Mouse (Mus musculus) intestine, embryonic 15.5 days (tissue): ENCODE measurements around the gene Cyp2d9. TPM values are rescaled to one million over a fixed set of nuclear protein-coding genes. Genes with fewer than 3 reads are reported as not detected.
"Not testable (repeated sequence)": the region's sequence is repeated elsewhere in the genome, so short reads cannot be mapped to it uniquely, and the experiment has no call there.

Experiments
- ATAC-seq: fragments of 200-750 bp; cut with Nextera tagmentation; 2 replicates; pipeline ENCODE4 v1.8.0; 2017; ENCODE audit warnings: moderate TSS enrichment, moderate library complexity
- H3K27ac ChIP-seq: fragments of 300-500 bp; sonication (generic); 2 replicates; pipeline ENCODE4 v1.5.1; 2015; ENCODE audit warnings: mild to moderate bottlenecking, inconsistent platforms
- H3K27me3 ChIP-seq: fragments of 300-500 bp; sonication (generic); replicated peaks from 2 replicates; pipeline ENCODE4 v1.6.1; 2015; ENCODE audit warnings: inconsistent platforms
- H3K36me3 ChIP-seq: fragments of 300-500 bp; sonication (generic); 2 replicates; pipeline ENCODE4 v1.6.1; 2015; ENCODE audit warnings: inconsistent platforms
- H3K4me1 ChIP-seq: fragments of 300-500 bp; sonication (generic); replicated peaks from 2 replicates; pipeline ENCODE4 v1.6.1; 2015; ENCODE audit warnings: inconsistent platforms
- H3K4me2 ChIP-seq: fragments of 300-500 bp; sonication (generic); replicated peaks from 2 replicates; pipeline ENCODE4 v1.6.1; 2015; ENCODE audit warnings: mild to moderate bottlenecking, inconsistent platforms
- H3K4me3 ChIP-seq: fragments of 300-500 bp; sonication (generic); replicated peaks from 2 replicates; pipeline ENCODE4 v1.5.1; 2015; ENCODE audit warnings: inconsistent platforms
- H3K9ac ChIP-seq: fragments of 300-500 bp; sonication (generic); 2 replicates; pipeline ENCODE4 v1.6.1; 2015; ENCODE audit warnings: inconsistent platforms
- H3K9me3 ChIP-seq: fragments of 300-500 bp; sonication (generic); 2 replicates; pipeline ENCODE4 v1.6.1; 2016; ENCODE audit warnings: inconsistent platforms
- WGBS: fragments of 180-500 bp; shearing (Covaris S2); methylation state at CpG from one replicate; pipeline ENCODE4 v1.1.7; 2015; 5-methylcytosine and 5-hydroxymethylcytosine counted together
- polyA plus RNA-seq: library from polyadenylated mRNA; unstranded; fragments of >200 nt; fragmentation: Nextera tagmentation; extraction: Ambion mirVana; gene quantifications from 2 replicates; pipeline ENCODE4 v1.2.1, GENCODE M21; 2015

Gene Cyp2d9
- polyA plus RNA-seq, 1 experiment from 2014 or later, result 0.19 TPM

DNA sequence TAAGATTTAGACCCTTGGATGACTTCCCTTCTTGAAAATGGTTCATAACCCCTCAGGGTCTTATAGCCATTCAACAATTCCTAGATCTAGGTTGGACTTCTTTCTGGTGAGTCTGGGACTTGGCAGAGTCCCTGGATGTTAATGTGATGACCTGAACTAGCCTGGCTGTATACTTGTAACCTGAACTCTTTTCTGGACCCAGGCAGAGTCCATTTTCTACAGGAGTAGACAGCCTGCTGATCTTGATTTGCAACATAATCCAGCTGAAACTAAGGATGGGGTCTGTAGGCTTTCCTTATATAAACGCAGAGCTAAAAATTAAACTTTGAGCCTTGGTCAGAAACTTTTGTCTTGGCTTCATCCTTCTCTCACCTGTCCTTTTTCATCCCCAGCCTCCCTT is 14.6 kb upstream of the Cyp2d9 start:
- no peak overlapping the region for H3K4me3 ChIP-seq
- H3K9ac ChIP-seq, result no peak overlapping the region
- H3K27ac ChIP-seq, result no peak overlapping the region
- no peak for ATAC-seq
- H3K9me3 ChIP-seq, result no peaks in the 10 kb centered on the region
- H3K4me1 ChIP-seq, result 0 out of 2 replicates have a peak, but pooled peaks cover 8% of the 10 kb centered on the region
- H3K36me3 ChIP-seq, result no peaks in the 10 kb centered on the region
- H3K4me2 ChIP-seq, result no peak overlapping the region
- 73% methylated on average over 1 of the region's 1 CpGs for WGBS
- H3K27me3 ChIP-seq, result no peaks in the 10 kb centered on the region

DNA sequence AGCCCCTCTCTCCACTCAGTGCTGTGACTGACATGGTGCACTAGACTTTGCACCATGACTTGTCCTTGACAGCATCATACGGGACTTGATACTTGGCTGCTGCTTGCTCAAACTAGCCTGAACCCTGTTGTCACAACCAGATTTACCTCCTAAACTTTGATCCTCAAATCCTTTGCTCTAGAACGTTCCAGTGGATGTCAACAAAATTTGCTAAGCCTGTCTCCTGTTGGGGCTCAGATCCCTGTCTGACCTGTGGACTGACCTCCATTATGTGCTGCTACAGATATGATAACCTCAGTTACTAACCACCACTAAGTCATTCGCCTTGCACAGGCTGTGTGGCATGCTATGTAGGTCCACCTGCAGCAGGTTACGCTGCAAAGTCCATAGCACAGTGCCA is 10.3 kb upstream of the Cyp2d9 start:
- Histone ChIP-seq H3K9ac (no peak overlapping the region), H3K4me1 (no peaks in the 10 kb centered on the region), H3K27me3 (no peaks in the 10 kb centered on the region), H3K27ac (no peak overlapping the region), H3K36me3 (no peaks in the 10 kb centered on the region), H3K4me3 (no peak overlapping the region), H3K9me3 (no peaks in the 10 kb centered on the region), H3K4me2 (no peak overlapping the region)
- WGBS, result 79% methylated on average over 4 of the region's 4 CpGs
- ATAC-seq, result no peak

DNA sequence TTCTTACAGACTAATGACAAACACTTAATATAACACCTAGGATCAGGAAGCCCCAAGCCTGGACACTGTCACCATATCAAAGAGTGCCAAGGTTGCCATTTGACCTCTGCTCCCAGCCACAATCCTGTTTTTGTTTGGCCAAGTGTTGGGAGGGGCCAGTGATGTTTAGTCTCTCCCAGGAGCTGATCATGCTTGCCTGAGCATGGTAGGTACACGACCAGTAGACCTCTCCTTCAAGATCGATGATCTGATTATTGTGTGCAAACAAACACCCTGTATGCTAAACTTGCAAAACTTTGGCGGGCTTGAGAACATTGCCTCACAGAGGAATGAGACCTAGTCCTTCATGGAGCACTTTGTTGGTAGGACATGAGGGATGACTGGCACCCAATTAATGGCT is 9.8 kb upstream of the Cyp2d9 start:
- Histone ChIP-seq H3K4me3 (no peak overlapping the region), H3K27me3 (no peaks in the 10 kb centered on the region), H3K9ac (no peak overlapping the region), H3K36me3 (no peaks in the 10 kb centered on the region), H3K9me3 (no peaks in the 10 kb centered on the region), H3K27ac (no peak overlapping the region), H3K4me1 (no peaks in the 10 kb centered on the region), H3K4me2 (no peak overlapping the region)
- no peak for ATAC-seq
- 80% methylated on average over 3 of the region's 3 CpGs for WGBS

DNA sequence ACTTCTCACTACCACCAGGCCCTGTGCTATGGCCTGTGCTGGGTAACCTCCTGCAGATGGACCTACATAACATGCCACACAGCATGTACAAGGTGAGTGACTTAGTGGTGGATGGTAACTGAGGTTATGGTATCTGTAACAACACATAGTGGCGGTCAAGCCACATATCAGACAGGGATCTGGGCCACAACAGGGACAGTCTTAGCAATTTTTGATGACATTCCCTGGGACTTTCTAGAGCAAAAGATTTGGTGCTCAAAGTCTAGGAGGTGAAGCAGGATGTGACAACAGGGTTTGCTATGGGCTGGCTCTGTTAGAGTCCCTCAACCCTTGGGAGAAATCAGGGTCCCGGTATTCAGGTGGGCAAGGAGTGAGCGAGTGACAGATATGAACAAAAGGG is 384 bp downstream of the Cyp2d9 start:
- Histone ChIP-seq H3K9ac (no peak overlapping the region), H3K27ac (no peak overlapping the region), H3K36me3 (no peaks in the 10 kb centered on the region), H3K9me3 (no peaks in the 10 kb centered on the region), H3K4me3 (no peak overlapping the region), H3K4me1 (no peaks in the 10 kb centered on the region), H3K4me2 (no peak overlapping the region), H3K27me3 (no peaks in the 10 kb centered on the region)
- 94% methylated on average over 3 of the region's 3 CpGs for WGBS
- ATAC-seq, result no peak

DNA sequence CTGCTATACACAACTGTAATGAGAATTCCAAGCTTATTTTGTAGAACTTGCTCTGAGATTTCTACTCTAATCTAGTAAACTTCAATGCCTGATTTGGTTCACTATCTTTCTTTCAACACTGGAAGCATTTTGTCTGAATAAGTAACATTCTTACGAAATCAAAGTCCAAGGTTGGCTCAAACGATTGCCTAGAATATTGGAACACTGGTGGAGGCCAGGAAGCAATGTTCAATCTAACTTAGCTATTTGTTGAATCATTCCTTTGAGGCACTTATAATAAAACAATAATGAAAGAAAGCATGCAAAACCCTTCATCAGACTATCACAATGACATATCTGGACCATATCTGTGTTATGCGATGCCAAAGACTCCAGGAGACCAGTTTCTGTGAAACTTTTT is 1.3 kb downstream of the Cyp2d9 start:
- Histone ChIP-seq H3K27ac (no peak overlapping the region), H3K9ac (no peak overlapping the region), H3K36me3 (no peaks in the 10 kb centered on the region), H3K27me3 (no peaks in the 10 kb centered on the region), H3K4me1 (no peaks in the 10 kb centered on the region), H3K9me3 (no peaks in the 10 kb centered on the region), H3K4me2 (no peak overlapping the region), H3K4me3 (no peak overlapping the region)
- ATAC-seq, result no peak
- WGBS, result 94% methylated on average over 3 of the region's 3 CpGs

DNA sequence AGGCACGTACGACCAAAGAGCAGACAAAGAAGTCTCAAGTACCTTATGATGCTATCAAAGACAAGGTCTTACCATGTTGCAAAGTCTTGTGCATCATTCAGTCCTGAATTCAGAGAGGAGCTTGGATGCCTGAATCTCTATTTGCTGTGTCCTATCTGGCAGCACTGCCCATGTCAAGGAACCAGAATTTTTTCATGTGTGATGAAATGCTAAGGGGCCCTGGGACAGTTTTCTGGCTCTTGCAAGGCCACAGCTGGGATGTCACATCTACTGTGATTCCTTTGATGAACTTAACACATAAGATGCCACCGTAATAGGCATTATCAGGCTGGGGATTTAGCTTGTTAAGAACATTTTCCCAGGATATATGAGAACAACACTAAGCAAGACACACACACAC is 1.8 kb downstream of the Cyp2d9 start:
- Histone ChIP-seq H3K9me3 (no peaks in the 10 kb centered on the region), H3K27ac (no peak overlapping the region), H3K4me2 (no peak overlapping the region), H3K4me1 (no peaks in the 10 kb centered on the region), H3K36me3 (no peaks in the 10 kb centered on the region), H3K9ac (no peak overlapping the region), H3K27me3 (no peaks in the 10 kb centered on the region), H3K4me3 (no peak overlapping the region)
- WGBS, result 84% methylated on average over 3 of the region's 3 CpGs
- no peak for ATAC-seq

DNA sequence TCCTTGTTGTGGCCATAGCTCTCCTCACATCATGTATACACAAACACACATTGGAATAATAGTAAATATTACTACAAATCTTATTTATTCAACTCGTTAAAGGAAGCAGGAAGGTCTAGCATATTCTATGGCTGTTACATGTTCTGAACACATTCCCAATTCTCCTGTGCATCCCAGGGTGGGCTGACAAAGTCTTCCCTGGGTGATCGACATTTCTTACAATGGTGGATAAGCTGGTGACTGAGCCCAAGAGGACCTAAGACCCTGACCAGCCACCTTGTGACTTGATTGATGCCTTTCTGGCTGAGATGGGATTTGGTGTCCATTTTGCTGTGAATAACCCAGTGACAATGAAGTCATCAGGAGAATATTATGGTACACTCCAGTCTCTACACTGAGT is 2.4 kb downstream of the Cyp2d9 start:
- Histone ChIP-seq H3K4me1 (no peaks in the 10 kb centered on the region), H3K27me3 (no peaks in the 10 kb centered on the region), H3K27ac (no peak overlapping the region), H3K4me2 (no peak overlapping the region), H3K9ac (no peak overlapping the region), H3K36me3 (no peaks in the 10 kb centered on the region), H3K9me3 (no peaks in the 10 kb centered on the region), H3K4me3 (no peak overlapping the region)
- 84% methylated on average over 2 of the region's 2 CpGs for WGBS
- no peak for ATAC-seq

DNA sequence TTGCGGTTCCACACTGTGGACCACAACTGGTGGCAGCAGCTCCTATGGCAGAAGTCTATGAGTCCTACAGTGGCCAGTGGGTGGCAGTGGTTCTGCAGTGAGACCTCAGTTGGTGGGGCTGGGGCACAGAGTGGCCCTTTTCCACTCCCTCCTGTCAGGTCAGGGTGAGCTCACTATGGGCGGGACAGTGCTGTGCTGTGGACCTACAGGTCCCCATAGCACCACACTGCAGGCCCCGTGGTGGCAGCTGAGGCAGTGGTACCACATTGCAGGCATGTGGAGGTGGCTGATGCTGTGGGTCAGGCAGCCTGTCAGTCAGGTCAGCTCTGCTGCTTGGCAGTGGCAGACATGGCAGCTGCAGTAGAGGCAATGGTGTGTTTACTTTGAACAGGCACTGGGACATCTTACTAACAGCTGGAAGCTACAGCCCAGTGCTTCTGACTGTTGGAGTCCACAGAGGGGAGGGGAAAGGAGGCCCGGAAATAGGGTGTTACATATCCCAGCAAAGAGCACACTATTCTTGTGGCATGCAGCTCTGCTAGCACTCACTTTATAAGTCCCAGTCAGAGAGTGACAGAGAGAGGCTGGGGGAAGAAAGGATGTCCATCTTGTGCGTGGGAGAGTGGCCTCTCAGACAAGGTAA is 4.9 kb downstream of the Cyp2d9 start:
- WGBS, result 53% methylated on average over 5 of the region's 5 CpGs
- Histone ChIP-seq H3K27me3 (no peaks in the 10 kb centered on the region), H3K4me3 (no peak overlapping the region), H3K36me3 (no peaks in the 10 kb centered on the region), H3K9ac (no peak overlapping the region), H3K4me1 (no peaks in the 10 kb centered on the region), H3K4me2 (no peak overlapping the region), H3K27ac (no peak overlapping the region), H3K9me3 (no peaks in the 10 kb centered on the region)
- ATAC-seq, result 0 out of 2 replicates have a peak, but pooled peaks have one; percentile 23

DNA sequence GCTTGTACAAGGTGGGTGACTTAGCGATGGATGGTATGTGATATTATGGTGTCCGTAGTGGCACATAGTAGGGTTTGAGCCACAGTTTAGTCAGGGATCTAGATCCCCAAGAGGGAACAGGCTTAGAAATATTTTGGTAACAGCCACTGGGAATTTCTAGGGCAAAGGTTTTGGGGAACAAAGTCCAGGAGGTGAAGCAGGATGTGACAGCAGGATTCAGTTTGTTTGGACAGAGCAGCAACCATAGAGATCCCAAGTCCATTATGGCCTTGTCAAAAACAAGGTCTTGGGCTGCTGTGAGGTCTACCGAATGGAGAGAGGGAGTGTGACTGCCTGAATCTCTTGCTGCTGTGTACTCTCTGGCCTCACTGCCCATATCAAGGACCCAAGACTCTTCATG is 10.4 kb downstream of the Cyp2d9 start:
- 91% methylated on average over 3 of the region's 3 CpGs for WGBS
- Histone ChIP-seq H3K4me1 (no peaks in the 10 kb centered on the region), H3K27ac (no peak overlapping the region), H3K27me3 (no peaks in the 10 kb centered on the region), H3K4me3 (no peak overlapping the region), H3K4me2 (no peak overlapping the region), H3K36me3 (no peaks in the 10 kb centered on the region), H3K9ac (no peak overlapping the region), H3K9me3 (no peaks in the 10 kb centered on the region)
- no peak for ATAC-seq

DNA sequence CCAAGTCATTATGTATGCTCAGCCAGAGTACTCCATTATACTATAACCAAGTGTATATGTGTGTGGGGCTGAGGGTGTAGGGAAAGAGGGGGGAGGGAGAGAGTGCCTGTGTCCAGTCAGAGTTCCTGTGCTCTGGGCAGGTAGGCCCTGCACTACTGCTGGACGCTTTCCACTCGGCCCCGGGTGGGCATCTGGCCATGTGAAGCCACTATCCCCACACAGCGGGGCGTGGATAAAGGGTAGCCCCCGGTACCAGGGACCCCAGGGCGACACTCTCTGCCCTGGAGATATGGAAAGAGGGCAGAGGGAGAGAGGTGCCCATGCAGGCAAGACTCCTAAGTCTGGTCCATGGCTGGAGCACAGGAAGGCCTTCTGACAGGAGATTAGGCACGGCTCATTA is 12.0 kb downstream of the Cyp2d9 start:
- Histone ChIP-seq H3K9ac (no peak overlapping the region), H3K4me3 (no peak overlapping the region), H3K4me1 (no peaks in the 10 kb centered on the region), H3K4me2 (no peak overlapping the region), H3K36me3 (no peaks in the 10 kb centered on the region), H3K9me3 (no peaks in the 10 kb centered on the region), H3K27me3 (no peaks in the 10 kb centered on the region), H3K27ac (no peak overlapping the region)
- ATAC-seq, result no peak
- WGBS, result 81% methylated on average over 8 of the region's 8 CpGs

DNA sequence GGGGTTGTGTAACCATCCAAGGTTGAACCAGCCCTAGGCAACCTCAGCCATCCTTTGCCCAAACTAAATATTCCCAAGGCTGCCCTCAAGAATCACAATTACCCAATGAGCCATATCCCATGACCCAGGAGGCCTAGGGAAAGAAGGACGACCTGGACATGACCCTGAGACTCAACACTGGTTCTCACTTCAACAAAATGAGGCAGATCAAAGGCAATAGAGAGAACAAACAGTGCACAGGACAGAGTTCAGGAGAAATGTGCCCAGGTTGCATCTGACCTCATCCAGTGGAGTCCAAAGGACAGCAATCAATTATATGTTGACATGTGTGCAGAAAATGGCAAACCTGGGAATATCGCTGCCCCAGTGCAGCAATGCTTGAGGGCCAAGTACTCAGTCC is 16.8 kb downstream of the Cyp2d9 start:
- H3K9ac ChIP-seq, H3K9me3 ChIP-seq, H3K4me2 ChIP-seq, H3K4me3 ChIP-seq, H3K27ac ChIP-seq, H3K4me1 ChIP-seq, H3K36me3 ChIP-seq, H3K27me3 ChIP-seq: not testable (repeated sequence)
- WGBS, result 53% methylated on average over 2 of the region's 2 CpGs
- ATAC-seq, result peak; percentile 62; the same call in 1 of the 2 replicates

DNA sequence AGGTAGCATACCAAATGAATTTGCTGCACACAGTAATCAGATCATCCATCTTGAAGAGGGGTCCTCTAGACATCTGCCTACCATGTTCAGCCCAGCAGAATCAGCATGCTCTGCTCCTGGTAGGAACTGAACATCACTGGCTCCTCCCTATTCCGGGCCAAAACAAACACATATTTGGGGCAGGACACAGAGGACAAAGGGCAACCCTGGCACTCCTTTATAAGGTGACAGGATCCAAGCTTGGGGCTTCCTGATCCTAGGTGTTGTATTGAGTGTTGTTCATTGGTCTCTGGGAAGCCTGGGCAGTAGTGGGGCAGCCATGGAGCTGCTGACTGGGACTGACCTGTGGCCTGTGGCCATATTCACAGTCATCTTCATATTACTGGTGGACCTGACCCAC is 18.9 kb downstream of the Cyp2d9 start:
- not testable (repeated sequence) for ATAC-seq, H3K27ac ChIP-seq, H3K36me3 ChIP-seq, H3K4me1 ChIP-seq, H3K9ac ChIP-seq, H3K4me3 ChIP-seq, H3K27me3 ChIP-seq, H3K4me2 ChIP-seq, H3K9me3 ChIP-seq
- 72% methylated on average over 1 of the region's 1 CpGs for WGBS

DNA sequence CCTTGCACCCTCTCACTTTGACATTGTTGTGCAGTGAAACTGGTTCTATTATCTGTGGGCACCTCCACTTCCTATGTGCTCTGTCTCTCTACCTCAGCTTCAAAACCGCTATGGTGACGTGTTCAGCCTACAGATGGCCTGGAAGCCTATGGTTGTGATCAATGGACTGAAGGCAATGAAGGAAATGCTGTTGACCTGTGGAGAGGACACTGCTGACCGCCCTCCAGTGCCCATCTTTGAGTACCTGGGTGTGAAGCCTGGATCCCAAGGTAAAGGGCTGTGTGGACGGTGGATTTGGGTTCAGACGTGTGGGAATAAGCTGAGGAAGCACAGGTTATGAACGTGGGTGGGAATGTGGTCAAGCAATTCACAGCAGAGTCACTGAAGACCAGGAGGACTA is 20.3 kb downstream of the Cyp2d9 start:
- not testable (repeated sequence) for H3K27ac ChIP-seq, H3K9ac ChIP-seq, H3K9me3 ChIP-seq, H3K27me3 ChIP-seq, H3K4me1 ChIP-seq, H3K4me3 ChIP-seq, H3K36me3 ChIP-seq, H3K4me2 ChIP-seq, ATAC-seq
- WGBS, result 88% methylated on average over 6 of the region's 6 CpGs
